Mouse (Mus musculus) neural tube, embryonic 13.5 days (tissue): Measurements from ENCODE around the gene Ndufa13. TPM values are rescaled to one million over a fixed set of nuclear protein-coding genes. Genes with fewer than 3 reads are reported as not detected.
A peak's percentile ranks its signal among the peaks of the same experiment; 100 is the strongest.
"Not testable (repeated sequence)": the region's sequence is repeated elsewhere in the genome, so short reads cannot be mapped to it uniquely, and the experiment has no call there.

Experiments used
- ATAC-seq: fragments of 200-750 bp; cut with Nextera tagmentation; 2 replicates; pipeline ENCODE4 v1.8.0; 2017; ENCODE audit warnings: low read depth, mild to moderate bottlenecking, moderate TSS enrichment, moderate library complexity
- H3K27ac ChIP-seq: fragments of 300-500 bp; sonication (generic); replicated peaks from 2 replicates; pipeline ENCODE4 v1.5.1; 2015; ENCODE audit warnings: moderate library complexity, mild to moderate bottlenecking, inconsistent platforms
- H3K27me3 ChIP-seq: fragments of 300-500 bp; sonication (generic); 2 replicates; pipeline ENCODE4 v1.6.1; 2015; ENCODE audit warnings: mild to moderate bottlenecking, inconsistent platforms
- H3K36me3 ChIP-seq: fragments of 300-500 bp; sonication (generic); 2 replicates; pipeline ENCODE4 v1.6.1; 2015; ENCODE audit warnings: mild to moderate bottlenecking, inconsistent platforms
- H3K4me1 ChIP-seq: fragments of 300-500 bp; sonication (generic); replicated peaks from 2 replicates; pipeline ENCODE4 v1.6.1; 2015; ENCODE audit warnings: inconsistent platforms
- H3K4me2 ChIP-seq: fragments of 300-500 bp; sonication (generic); 2 replicates; pipeline ENCODE4 v1.6.1; 2015; ENCODE audit warnings: inconsistent platforms, mild to moderate bottlenecking, moderate library complexity
- H3K4me3 ChIP-seq: fragments of 300-500 bp; sonication (generic); 2 replicates; pipeline ENCODE4 v1.5.1; 2015; ENCODE audit warnings: mild to moderate bottlenecking, inconsistent platforms
- H3K9ac ChIP-seq: fragments of 300-500 bp; sonication (generic); 2 replicates; pipeline ENCODE4 v1.6.1; 2015; ENCODE audit warnings: moderate library complexity, mild to moderate bottlenecking, inconsistent platforms
- H3K9me3 ChIP-seq: fragments of 300-500 bp; sonication (generic); 2 replicates; pipeline ENCODE4 v1.6.1; 2016; ENCODE audit warnings: inconsistent platforms
- WGBS: fragments of 180-500 bp; shearing (Covaris S2); methylation state at CpG from one replicate; pipeline ENCODE4 v1.1.7; 2015; 5-methylcytosine and 5-hydroxymethylcytosine counted together
- polyA plus RNA-seq: library from polyadenylated mRNA; unstranded; fragments of >200 nt; fragmentation: Nextera tagmentation; extraction: Ambion mirVana; gene quantifications from 2 replicates; pipeline ENCODE4 v1.2.1, GENCODE M21; 2015

The Ndufa13 gene
- 169 and 186 TPM in 2 replicates for polyA plus RNA-seq

- 2% methylated on average over 89 of the region's 89 CpGs for whole genome bisulfite sequencing
- peaks cover 56% of the 10 kb centered on the region for H3K4me1 ChIP-seq
Observed at GRCm38 (mm10) chr8:69902163-69903062, at the start of gene Ndufa13, which contains the start of the genes Tssk6 and Yjefn3. Gene Ndufa13, minus strand, starts transcription at chr8:69902558. Gene Tssk6, plus strand, starts transcription at chr8:69902184. Gene Yjefn3, minus strand, starts transcription at chr8:69902712.

DNA sequence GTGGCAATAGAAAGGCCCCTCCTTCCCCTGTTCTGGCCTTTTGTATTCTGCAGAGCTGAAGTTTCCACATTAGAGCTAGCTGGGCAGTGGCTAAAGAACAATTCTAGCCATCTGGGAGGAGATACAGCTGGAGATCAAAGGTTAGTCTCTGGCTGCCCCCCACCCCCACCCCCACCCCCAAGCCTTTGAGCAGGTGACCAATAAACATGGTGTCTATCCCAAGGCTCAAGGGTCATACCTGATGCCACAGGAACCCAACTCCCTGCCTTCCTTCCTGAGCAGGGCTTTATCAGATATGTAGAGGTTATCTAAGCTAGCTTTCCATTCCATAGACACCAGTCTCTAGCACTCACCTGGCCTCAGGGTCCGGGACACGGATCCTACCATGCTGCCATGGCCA is 47.9 kb upstream of the Ndufa13 start:
- no peak overlapping the region for H3K4me2 ChIP-seq
- no peak overlapping the region for H3K9ac ChIP-seq
- H3K27me3 ChIP-seq: no peaks in the 10 kb centered on the region
- WGBS: 95% methylated on average over 2 of the region's 2 CpGs
- ATAC-seq: no peak
- H3K4me1 ChIP-seq: peaks cover 12% of the 10 kb centered on the region; the same call in 1 of the 2 replicates
- H3K4me3 ChIP-seq: no peak overlapping the region
- no peaks in the 10 kb centered on the region for H3K36me3 ChIP-seq
- H3K9me3 ChIP-seq: no peaks in the 10 kb centered on the region
- H3K27ac ChIP-seq: no peak overlapping the region

More at GRCm38 (mm10) chr8:69902163-69903062, at the start of gene Ndufa13, which contains the start of the genes Tssk6 and Yjefn3:
- H3K9ac ChIP-seq: peak within 1 kb of the TSS; percentile 81
- peak within 1 kb of the TSS; percentile 93 for H3K4me2 ChIP-seq
- H3K4me3 ChIP-seq: peak within 1 kb of the TSS; percentile 73
- H3K27ac ChIP-seq: peak within 1 kb of the TSS; percentile 93
- no peaks in the 10 kb centered on the region for H3K9me3 ChIP-seq
- peak; percentile 10 for ATAC-seq
- peaks cover 12% of the 10 kb centered on the region; the same call in 1 of the 2 replicates for H3K36me3 ChIP-seq
- H3K27me3 ChIP-seq: no peaks in the 10 kb centered on the region

- not testable (repeated sequence) for H3K9me3 ChIP-seq, H3K4me2 ChIP-seq, H3K9ac ChIP-seq, H3K27ac ChIP-seq, H3K27me3 ChIP-seq, ATAC-seq, H3K4me3 ChIP-seq, H3K36me3 ChIP-seq
- H3K4me1 ChIP-seq: peaks cover 12% of the 10 kb centered on the region
- 80% methylated on average over 3 of the region's 3 CpGs for WGBS
Observed at GRCm38 (mm10) chr8:69942495-69942894, 40.1 kb upstream of the Ndufa13 start.

DNA sequence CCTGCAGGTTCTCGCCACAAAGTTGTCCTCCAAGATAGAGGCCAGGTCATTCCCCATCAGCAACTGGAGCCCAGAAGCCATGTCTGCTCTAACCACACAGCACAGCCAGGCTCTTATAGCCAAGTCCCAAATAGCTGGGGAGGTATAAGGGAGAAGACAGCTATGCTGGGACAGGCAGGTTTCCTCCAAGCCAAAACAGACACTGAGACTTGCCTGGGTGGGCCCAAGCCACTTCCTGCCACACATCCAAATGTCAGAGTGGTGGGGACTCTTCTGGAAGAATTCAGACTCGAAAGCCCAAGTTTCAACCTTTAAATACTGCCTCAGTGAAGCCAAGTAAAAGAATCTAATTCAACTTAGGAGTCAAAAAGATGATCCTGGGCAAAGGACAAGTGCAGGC is 38.0 kb upstream of the Ndufa13 start:
- no peak overlapping the region for H3K4me2 ChIP-seq
- no peak for ATAC-seq
- H3K4me1 ChIP-seq: peaks cover 27% of the 10 kb centered on the region
- H3K4me3 ChIP-seq: no peak overlapping the region
- H3K36me3 ChIP-seq: peaks cover 5% of the 10 kb centered on the region; the same call in 1 of the 2 replicates
- H3K9ac ChIP-seq: no peak overlapping the region
- 90% methylated on average over 2 of the region's 2 CpGs for WGBS
- no peaks in the 10 kb centered on the region for H3K27me3 ChIP-seq
- H3K9me3 ChIP-seq: no peaks in the 10 kb centered on the region
- no peak overlapping the region for H3K27ac ChIP-seq

DNA sequence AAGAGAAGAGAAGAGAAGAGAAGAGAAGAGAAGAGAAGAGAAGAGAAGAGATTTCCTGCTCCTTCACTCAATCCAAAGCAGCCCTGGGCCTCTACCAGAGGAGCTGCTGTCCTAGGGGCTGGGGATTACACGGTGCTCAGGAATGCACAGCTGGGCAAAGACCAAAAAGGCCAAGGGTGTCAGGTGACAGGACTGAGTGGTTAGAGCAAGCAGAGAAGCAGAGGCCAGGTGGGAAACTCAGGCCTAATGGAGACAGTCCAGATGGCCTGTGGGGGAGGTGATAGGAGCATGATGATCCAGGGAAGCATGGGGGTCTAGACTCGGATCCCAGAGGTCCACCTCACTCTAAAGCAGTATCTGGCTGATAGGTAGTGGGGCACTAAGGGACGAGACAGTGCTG is 37.3 kb upstream of the Ndufa13 start:
- Histone ChIP-seq H3K36me3 (peaks cover 11% of the 10 kb centered on the region; the same call in 1 of the 2 replicates), H3K9ac (no peak overlapping the region), H3K9me3 (no peaks in the 10 kb centered on the region), H3K27ac (0 out of 2 replicates have a peak overlapping the region, but pooled peaks have one; percentile 18), H3K27me3 (no peaks in the 10 kb centered on the region), H3K4me1 (peaks cover 27% of the 10 kb centered on the region), H3K4me2 (no peak overlapping the region), H3K4me3 (no peak overlapping the region)
- 68% methylated on average over 3 of the region's 3 CpGs for WGBS
- no peak for ATAC-seq

DNA sequence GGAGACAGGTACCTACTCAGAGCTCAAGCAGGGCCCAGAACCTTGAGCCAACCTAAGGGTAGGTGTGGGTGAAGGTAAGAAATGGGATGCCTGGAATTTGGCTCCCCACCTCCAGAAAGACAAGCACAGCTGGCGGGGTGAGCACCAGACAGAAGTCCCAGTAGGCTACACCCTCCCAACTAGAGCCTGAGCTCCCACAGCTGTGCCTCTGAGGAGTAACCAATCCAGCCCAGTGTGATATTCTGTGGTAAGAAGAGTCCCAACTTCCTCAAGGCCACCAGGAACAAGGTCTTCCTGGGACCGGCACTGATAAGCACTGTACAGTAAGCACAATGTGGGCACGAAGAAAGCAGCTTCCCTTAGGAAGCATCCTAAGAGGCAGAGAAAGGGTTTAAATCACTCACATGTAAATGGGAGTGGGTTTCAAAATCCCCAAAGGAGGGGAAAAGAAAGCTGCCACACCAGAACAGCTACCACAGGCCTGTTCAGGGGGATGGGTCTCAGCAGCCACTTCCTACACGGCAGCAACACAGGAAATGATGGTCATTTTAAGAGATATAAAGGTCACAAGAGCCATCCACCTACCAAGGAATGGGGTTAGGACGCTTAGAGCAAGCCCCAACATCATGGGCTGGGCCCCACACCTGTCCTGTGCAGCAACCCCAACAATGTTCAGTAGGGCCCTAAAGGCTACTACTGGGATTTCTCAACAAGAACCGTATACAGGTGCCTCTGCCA is 36.1 kb upstream of the Ndufa13 start:
- Histone ChIP-seq H3K4me2 (no peak overlapping the region), H3K4me1 (peaks cover 27% of the 10 kb centered on the region), H3K9ac (no peak overlapping the region), H3K4me3 (no peak overlapping the region), H3K36me3 (peaks cover 22% of the 10 kb centered on the region), H3K27ac (no peak overlapping the region), H3K9me3 (no peaks in the 10 kb centered on the region), H3K27me3 (no peaks in the 10 kb centered on the region)
- WGBS: 86% methylated on average over 6 of the region's 6 CpGs
- no peak for ATAC-seq

DNA sequence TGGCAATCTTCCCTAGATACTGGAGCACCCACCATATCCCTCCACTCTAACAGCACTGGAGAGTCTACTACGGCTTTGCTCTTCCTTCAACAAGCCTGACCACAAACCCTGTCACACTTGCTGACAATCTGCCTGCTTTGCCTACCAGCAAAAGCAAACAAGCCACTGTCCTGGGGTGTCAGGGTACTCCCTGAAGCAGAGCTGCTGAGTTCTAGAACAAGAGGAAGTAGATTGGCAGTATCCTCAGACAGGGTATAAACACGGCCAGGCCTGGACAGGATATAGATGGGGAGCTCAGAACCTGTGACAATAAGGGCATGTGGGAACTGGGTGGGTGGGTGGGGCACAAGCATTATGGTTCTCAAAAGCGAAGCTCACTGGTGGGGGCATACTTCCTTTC is 35.1 kb upstream of the Ndufa13 start:
- WGBS: 85% methylated on average over 3 of the region's 3 CpGs
- H3K27me3 ChIP-seq: no peaks in the 10 kb centered on the region
- H3K4me3 ChIP-seq: no peak overlapping the region
- H3K27ac ChIP-seq: no peak overlapping the region
- H3K36me3 ChIP-seq: peaks cover 22% of the 10 kb centered on the region
- no peak overlapping the region for H3K4me2 ChIP-seq
- H3K9me3 ChIP-seq: no peaks in the 10 kb centered on the region
- H3K9ac ChIP-seq: no peak overlapping the region
- H3K4me1 ChIP-seq: peaks cover 27% of the 10 kb centered on the region
- no peak for ATAC-seq

DNA sequence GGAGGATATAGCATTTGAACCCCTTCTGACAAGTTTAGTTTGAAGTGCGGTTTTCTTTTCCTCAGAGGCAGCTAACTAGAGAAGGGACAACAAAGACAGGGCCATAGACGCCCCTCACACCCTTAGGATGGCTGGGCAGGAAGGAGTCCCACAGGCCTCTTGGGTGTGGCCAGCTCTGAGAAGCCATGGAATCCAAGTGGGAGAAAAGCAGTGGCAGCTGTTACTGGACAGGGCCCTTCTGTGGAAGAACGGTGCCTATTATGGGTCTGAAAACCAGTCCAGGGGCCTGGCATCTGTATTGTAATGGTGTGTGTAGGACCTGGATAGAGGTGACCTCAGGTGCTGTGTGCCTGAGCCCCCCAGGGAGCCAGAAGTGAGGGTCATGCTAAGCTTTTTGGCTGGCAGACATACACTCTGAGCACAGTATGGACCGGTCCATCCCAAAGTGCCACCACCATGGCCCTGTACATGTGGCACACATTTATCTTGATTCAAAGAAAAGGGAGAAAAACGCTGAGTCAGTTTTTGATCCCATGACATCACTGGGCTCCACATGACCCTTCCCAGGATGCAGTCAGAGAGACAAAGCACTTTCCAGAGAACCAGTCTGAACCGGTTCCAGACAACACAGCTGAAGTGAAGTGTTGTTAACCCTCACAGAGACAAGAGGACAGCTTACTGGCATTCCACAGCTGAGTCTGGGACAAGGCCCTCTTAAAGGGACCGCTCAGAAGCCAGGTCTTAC is 33.9 kb upstream of the Ndufa13 start:
- no peak overlapping the region for H3K9ac ChIP-seq
- peak; percentile 74 for ATAC-seq
- peaks cover 27% of the 10 kb centered on the region for H3K4me1 ChIP-seq
- H3K4me3 ChIP-seq: no peak overlapping the region
- H3K27ac ChIP-seq: peak overlapping the region; percentile 61
- no peaks in the 10 kb centered on the region for H3K9me3 ChIP-seq
- H3K4me2 ChIP-seq: no peak overlapping the region
- 67% methylated on average over 7 of the region's 7 CpGs for WGBS
- no peaks in the 10 kb centered on the region for H3K27me3 ChIP-seq
- peaks cover 22% of the 10 kb centered on the region for H3K36me3 ChIP-seq

- Histone ChIP-seq H3K27ac (no peak overlapping the region), H3K4me3 (no peak overlapping the region), H3K9ac (no peak overlapping the region), H3K36me3 (peaks cover 22% of the 10 kb centered on the region), H3K9me3 (no peaks in the 10 kb centered on the region), H3K4me1 (peaks cover 26% of the 10 kb centered on the region), H3K4me2 (no peak overlapping the region), H3K27me3 (no peaks in the 10 kb centered on the region)
- ATAC-seq: no peak; the same call in 1 of the 2 replicates
- WGBS: 95% methylated on average over 3 of the region's 3 CpGs
Observed at GRCm38 (mm10) chr8:69935431-69935830, 33.1 kb upstream of the Ndufa13 start.

DNA sequence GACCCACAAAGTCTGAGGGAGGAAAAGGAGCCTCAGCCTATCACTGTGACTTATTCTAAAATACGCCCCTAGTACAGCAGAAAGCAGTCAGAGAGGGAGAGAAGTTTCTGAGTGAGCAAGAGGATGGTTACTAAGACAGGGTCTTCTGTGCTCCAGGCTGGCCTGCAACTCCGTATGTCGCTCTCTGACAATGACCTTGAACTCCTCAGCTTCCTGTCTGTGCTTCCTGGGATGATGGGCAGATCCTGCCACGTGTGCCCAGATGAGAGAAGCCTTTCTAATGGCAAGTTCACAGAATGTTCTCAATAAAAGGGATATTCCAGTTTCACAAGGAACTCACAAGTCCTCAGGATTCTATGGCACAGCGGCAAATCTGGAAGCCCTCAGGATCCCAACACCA is 32.2 kb upstream of the Ndufa13 start:
- no peak overlapping the region for H3K4me3 ChIP-seq
- H3K4me2 ChIP-seq: no peak overlapping the region
- no peaks in the 10 kb centered on the region for H3K27me3 ChIP-seq
- peaks cover 20% of the 10 kb centered on the region for H3K4me1 ChIP-seq
- no peak overlapping the region for H3K9ac ChIP-seq
- no peak for ATAC-seq
- H3K36me3 ChIP-seq: peaks cover 22% of the 10 kb centered on the region
- no peak overlapping the region for H3K27ac ChIP-seq
- no peaks in the 10 kb centered on the region for H3K9me3 ChIP-seq
- WGBS: 93% methylated on average over 5 of the region's 5 CpGs

DNA sequence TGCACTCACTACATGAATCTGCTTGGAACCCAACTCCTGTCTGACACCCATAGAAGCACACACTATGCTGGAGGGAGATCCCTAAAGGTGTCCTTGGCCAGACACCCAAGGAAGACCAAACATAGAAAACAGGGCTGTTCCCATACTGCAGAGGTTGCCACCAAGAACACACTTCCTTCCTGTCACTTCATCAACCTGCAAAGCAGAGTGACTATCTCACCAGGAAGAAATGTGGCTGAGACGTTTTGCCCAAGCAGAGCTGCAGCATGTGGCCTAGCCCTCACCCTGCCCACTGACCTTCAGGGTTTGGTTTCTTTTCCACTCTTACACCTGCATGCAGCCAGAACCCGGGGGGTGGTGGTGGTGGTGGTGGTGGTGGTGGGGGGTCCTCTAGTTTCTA is 31.5 kb upstream of the Ndufa13 start:
- Histone ChIP-seq H3K9ac (no peak overlapping the region), H3K4me1 (peaks cover 20% of the 10 kb centered on the region), H3K27ac (no peak overlapping the region), H3K4me3 (no peak overlapping the region), H3K27me3 (no peaks in the 10 kb centered on the region), H3K4me2 (no peak overlapping the region), H3K36me3 (peaks cover 22% of the 10 kb centered on the region), H3K9me3 (no peaks in the 10 kb centered on the region)
- WGBS: 78% methylated on average over 2 of the region's 2 CpGs
- no peak for ATAC-seq
